Mouse (Mus musculus) monocyte, adult 5-6 weeks (primary cell): Measurements from ENCODE around the gene Ppa2. TPM values are rescaled to one million over a fixed set of nuclear protein-coding genes. Genes with fewer than 3 reads are reported as not detected.

Source experiments
- ATAC-seq: fragments of 153-309, 156-312 bp; replicated peaks from 2 replicates; pipeline ENCODE4 v1.8.0; 2017; ENCODE audit warnings: mild to moderate bottlenecking; ENCODE audit not compliant: low TSS enrichment, insufficient number of reproducible peaks, severe bottlenecking, poor library complexity, low FRiP score
- total RNA-seq: library from RNA; stranded (forward); fragments of 200-1000, 200-491, 200-594 nt; gene quantifications from 3 replicates; pipeline ENCODE4 v1.2.3, GENCODE M21; 2017

Ppa2 gene
- total RNA-seq: 18.8 to 39.6 TPM (median 24.8 TPM) in 3 replicates

GRCm38 (mm10) chr3:133309954-133310808 is at the start of gene Ppa2:
Gene Ppa2 (plus strand): TSS chr3:133310110.
- peak; percentile 77 for ATAC-seq

GRCm38 (mm10) chr3:133271887-133272286 is 38.0 kb upstream of the Ppa2 start:
- ATAC-seq: no peak

GRCm38 (mm10) chr3:133284587-133284986 is 25.3 kb upstream of the Ppa2 start:
- no peak for ATAC-seq

GRCm38 (mm10) chr3:133288795-133289194 is 21.1 kb upstream of the Ppa2 start:
- ATAC-seq: no peak

- no peak for ATAC-seq
Observed at GRCm38 (mm10) chr3:133304328-133304727, 5.6 kb upstream of the Ppa2 start.

- no peak for ATAC-seq
Observed at GRCm38 (mm10) chr3:133308361-133308760, 1.5 kb upstream of the Ppa2 start.

- no peak for ATAC-seq
Observed at GRCm38 (mm10) chr3:133309359-133309758, 551 bp upstream of the Ppa2 start.

GRCm38 (mm10) chr3:133310809-133311179 is 884 bp downstream of the Ppa2 start:
- ATAC-seq: no peak

GRCm38 (mm10) chr3:133312331-133312730 is 2.4 kb downstream of the Ppa2 start:
- no peak for ATAC-seq

- ATAC-seq: no peak
Observed at GRCm38 (mm10) chr3:133312850-133313249, 2.9 kb downstream of the Ppa2 start.

- ATAC-seq: no peak
Observed at GRCm38 (mm10) chr3:133313491-133314199, 3.7 kb downstream of the Ppa2 start.

GRCm38 (mm10) chr3:133314475-133314874 is 4.6 kb downstream of the Ppa2 start:
- ATAC-seq: peak; percentile 52

GRCm38 (mm10) chr3:133315011-133315410 is 5.1 kb downstream of the Ppa2 start:
- no peak for ATAC-seq

- ATAC-seq: no peak
Observed at GRCm38 (mm10) chr3:133315647-133316046, 5.7 kb downstream of the Ppa2 start.

- no peak for ATAC-seq
Observed at GRCm38 (mm10) chr3:133317845-133318244, 7.9 kb downstream of the Ppa2 start.

- no peak for ATAC-seq
Observed at GRCm38 (mm10) chr3:133318596-133318995, 8.7 kb downstream of the Ppa2 start.

GRCm38 (mm10) chr3:133319795-133320194 is 9.9 kb downstream of the Ppa2 start:
- ATAC-seq: no peak

GRCm38 (mm10) chr3:133320313-133320712 is 10.4 kb downstream of the Ppa2 start:
- no peak for ATAC-seq

- ATAC-seq: no peak
Observed at GRCm38 (mm10) chr3:133321928-133322327, 12.0 kb downstream of the Ppa2 start.

- no peak for ATAC-seq
Observed at GRCm38 (mm10) chr3:133322552-133322951, 12.6 kb downstream of the Ppa2 start.
